Mouse (Mus musculus) limb, embryonic 11.5 days (tissue): ENCODE measurements around the gene Psph. TPM values are rescaled to one million over a fixed set of nuclear protein-coding genes. Genes with fewer than 3 reads are reported as not detected.
"Not testable (repeated sequence)": the region's sequence is repeated elsewhere in the genome, so short reads cannot be mapped to it uniquely, and the experiment has no call there.

Source experiments
- ATAC-seq: fragments of 200-750 bp; cut with Nextera tagmentation; 2 replicates; pipeline ENCODE4 v1.8.0; 2017; ENCODE audit warnings: low read depth; ENCODE audit not compliant: insufficient number of reproducible peaks, low FRiP score, low TSS enrichment
- DNase-seq: peaks from one replicate; pipeline ENCODE4 v3.0.0-alpha.2; 2015; ENCODE audit warnings: low spot score
- H3K27ac ChIP-seq: fragments of 300-500 bp; sonication (generic); replicated peaks from 2 replicates; pipeline ENCODE4 v1.5.1; 2014; ENCODE audit warnings: low read depth, mild to moderate bottlenecking, low read length
- H3K27me3 ChIP-seq: fragments of 300-500 bp; sonication (generic); 2 replicates; pipeline ENCODE4 v1.6.1; 2014; ENCODE audit warnings: mild to moderate bottlenecking, low read length, mixed read lengths; ENCODE audit not compliant: control insufficient read depth, insufficient read depth
- H3K36me3 ChIP-seq: fragments of 300-500 bp; sonication (generic); 2 replicates; pipeline ENCODE4 v1.6.1; 2014; ENCODE audit warnings: mild to moderate bottlenecking, low read length, moderate library complexity, mixed read lengths; ENCODE audit not compliant: control insufficient read depth, insufficient read depth
- H3K4me1 ChIP-seq: fragments of 300-500 bp; sonication (generic); 2 replicates; pipeline ENCODE4 v1.6.1; 2014; ENCODE audit warnings: low read length, mixed read lengths; ENCODE audit not compliant: control insufficient read depth, insufficient read depth
- H3K4me2 ChIP-seq: fragments of 300-500 bp; sonication (generic); 2 replicates; pipeline ENCODE4 v1.6.1; 2014; ENCODE audit warnings: low read depth, mild to moderate bottlenecking, moderate library complexity; ENCODE audit not compliant: severe bottlenecking
- H3K4me3 ChIP-seq: fragments of 300-500 bp; sonication (generic); 2 replicates; pipeline ENCODE4 v1.5.1; 2014; ENCODE audit warnings: low read depth, low read length
- H3K9ac ChIP-seq: fragments of 300-500 bp; sonication (generic); 2 replicates; pipeline ENCODE4 v1.6.1; 2014; ENCODE audit warnings: mild to moderate bottlenecking, low read length
- H3K9me3 ChIP-seq: fragments of 300-500 bp; sonication (generic); 2 replicates; pipeline ENCODE4 v1.6.1; 2016; ENCODE audit warnings: low read length; ENCODE audit not compliant: control insufficient read depth
- WGBS: fragments of 180-500 bp; shearing (Covaris S2); extraction: QIAGEN DNeasy Blood & Tissue Kit; methylation state at CpG from one replicate; pipeline ENCODE4 v1.1.7; 2014; 5-methylcytosine and 5-hydroxymethylcytosine counted together
- polyA plus RNA-seq: library from polyadenylated mRNA; unstranded; fragments of >200 nt; fragmentation: Nextera tagmentation; extraction: Ambion mirVana; gene quantifications from 2 replicates; pipeline ENCODE4 v1.2.1, GENCODE M21; 2014

Gene Psph
- polyA plus RNA-seq, 1 experiment from 2014 or later, result 31.5 TPM

GRCm38 (mm10) chr5:129778996-129779716 lies 8.1 kb downstream of the Psph start:
- no peaks in the 10 kb centered on the region for H3K9me3 ChIP-seq
- peak; percentile 84 for DNase-seq
- H3K4me1 ChIP-seq, result 0 out of 2 replicates have a peak, but pooled peaks cover 6% of the 10 kb centered on the region
- H3K27ac ChIP-seq, result peak overlapping the region; percentile 25; the same call in 1 of the 2 replicates
- 2% methylated on average over 32 of the region's 32 CpGs for WGBS
- H3K36me3 ChIP-seq, result no peaks in the 10 kb centered on the region
- no peaks in the 10 kb centered on the region for H3K27me3 ChIP-seq
- H3K9ac ChIP-seq, result peak overlapping the region; percentile 62
- H3K4me3 ChIP-seq, result peak overlapping the region; percentile 56
- peak overlapping the region; percentile 87 for H3K4me2 ChIP-seq
- ATAC-seq, result peak; percentile 90

GRCm38 (mm10) chr5:129778348-129778995 lies 8.8 kb downstream of the Psph start:
- 41% methylated on average over 11 of the region's 11 CpGs for WGBS
- no peaks in the 10 kb centered on the region for H3K36me3 ChIP-seq

GRCm38 (mm10) chr5:129774661-129775060 lies 12.6 kb downstream of the Psph start:
- no peak overlapping the region for H3K4me3 ChIP-seq
- no peak for ATAC-seq
- no peak for DNase-seq
- H3K27ac ChIP-seq, result no peak overlapping the region
- 97% methylated on average over 3 of the region's 3 CpGs for WGBS
- no peaks in the 10 kb centered on the region for H3K27me3 ChIP-seq
- H3K4me1 ChIP-seq, result 0 out of 2 replicates have a peak, but pooled peaks cover 6% of the 10 kb centered on the region
- no peak overlapping the region for H3K9ac ChIP-seq
- H3K36me3 ChIP-seq, result no peaks in the 10 kb centered on the region; the same call in 1 of the 2 replicates
- no peaks in the 10 kb centered on the region for H3K9me3 ChIP-seq
- H3K4me2 ChIP-seq, result no peak overlapping the region

More at GRCm38 (mm10) chr5:129778348-129778995, 8.8 kb downstream of the Psph start:
- H3K27ac ChIP-seq, result no peak overlapping the region; the same call in 1 of the 2 replicates
- H3K9ac ChIP-seq, result peak overlapping the region; percentile 62
- ATAC-seq, result no peak
- H3K4me2 ChIP-seq, result peak overlapping the region; percentile 87
- 0 out of 2 replicates have a peak, but pooled peaks cover 6% of the 10 kb centered on the region for H3K4me1 ChIP-seq
- peak overlapping the region; percentile 56 for H3K4me3 ChIP-seq
- no peak for DNase-seq
- H3K9me3 ChIP-seq, result no peaks in the 10 kb centered on the region
- H3K27me3 ChIP-seq, result no peaks in the 10 kb centered on the region

- not testable (repeated sequence) for H3K9ac ChIP-seq, H3K4me1 ChIP-seq, H3K36me3 ChIP-seq, H3K4me2 ChIP-seq, H3K27me3 ChIP-seq, H3K4me3 ChIP-seq, ATAC-seq, H3K27ac ChIP-seq, H3K9me3 ChIP-seq, DNase-seq
- WGBS, result 82% methylated on average over 4 of the region's 4 CpGs
Measured at GRCm38 (mm10) chr5:129773330-129773729, 13.9 kb downstream of the Psph start.

- WGBS, result 88% methylated on average over 10 of the region's 10 CpGs
- Histone ChIP-seq H3K4me3 (no peak overlapping the region), H3K9ac (no peak overlapping the region), H3K27ac (no peak overlapping the region), H3K36me3 (peaks cover 3% of the 10 kb centered on the region; the same call in 1 of the 2 replicates), H3K27me3 (no peaks in the 10 kb centered on the region), H3K4me2 (no peak overlapping the region), H3K4me1 (no peaks in the 10 kb centered on the region), H3K9me3 (no peaks in the 10 kb centered on the region)
- DNase-seq (no peak), ATAC-seq (no peak)
Measured at GRCm38 (mm10) chr5:129772433-129772832, 14.8 kb downstream of the Psph start.

- Histone ChIP-seq H3K27me3 (no peaks in the 10 kb centered on the region), H3K27ac (no peak overlapping the region), H3K9me3 (no peaks in the 10 kb centered on the region), H3K36me3 (peaks cover 3% of the 10 kb centered on the region; the same call in 1 of the 2 replicates), H3K9ac (no peak overlapping the region), H3K4me2 (no peak overlapping the region), H3K4me1 (no peaks in the 10 kb centered on the region), H3K4me3 (no peak overlapping the region)
- ATAC-seq (no peak), DNase-seq (no peak)
- whole genome bisulfite sequencing, result 89% methylated on average over 23 of the region's 23 CpGs
Measured at GRCm38 (mm10) chr5:129770443-129771355, 16.6 kb downstream of the Psph start.

- Histone ChIP-seq H3K27ac (peak overlapping the region; percentile 81), H3K4me1 (no peaks in the 10 kb centered on the region), H3K9me3 (no peaks in the 10 kb centered on the region), H3K36me3 (no peaks in the 10 kb centered on the region), H3K27me3 (no peaks in the 10 kb centered on the region), H3K4me2 (no peak overlapping the region), H3K4me3 (no peak overlapping the region), H3K9ac (no peak overlapping the region)
- DNase-seq (peak; percentile 43), ATAC-seq (peak; percentile 67; the same call in 1 of the 2 replicates)
- WGBS, result 61% methylated on average over 18 of the region's 18 CpGs
Measured at GRCm38 (mm10) chr5:129761865-129762540, 25.2 kb downstream of the Psph start.
